Mouse (Mus musculus) intestine, embryonic 15.5 days (tissue): ENCODE results near the gene Ube2e2. TPM values are rescaled to one million over a fixed set of nuclear protein-coding genes. Genes with fewer than 3 reads are reported as not detected.
"Not testable (repeated sequence)": the region's sequence is repeated elsewhere in the genome, so short reads cannot be mapped to it uniquely, and the experiment has no call there.

Experiments used
- ATAC-seq: fragments of 200-750 bp; cut with Nextera tagmentation; 2 replicates; pipeline ENCODE4 v1.8.0; 2017; ENCODE audit warnings: moderate TSS enrichment, moderate library complexity
- H3K27ac ChIP-seq: fragments of 300-500 bp; sonication (generic); 2 replicates; pipeline ENCODE4 v1.5.1; 2015; ENCODE audit warnings: mild to moderate bottlenecking, inconsistent platforms
- H3K27me3 ChIP-seq: fragments of 300-500 bp; sonication (generic); replicated peaks from 2 replicates; pipeline ENCODE4 v1.6.1; 2015; ENCODE audit warnings: inconsistent platforms
- H3K36me3 ChIP-seq: fragments of 300-500 bp; sonication (generic); 2 replicates; pipeline ENCODE4 v1.6.1; 2015; ENCODE audit warnings: inconsistent platforms
- H3K4me1 ChIP-seq: fragments of 300-500 bp; sonication (generic); replicated peaks from 2 replicates; pipeline ENCODE4 v1.6.1; 2015; ENCODE audit warnings: inconsistent platforms
- H3K4me2 ChIP-seq: fragments of 300-500 bp; sonication (generic); replicated peaks from 2 replicates; pipeline ENCODE4 v1.6.1; 2015; ENCODE audit warnings: mild to moderate bottlenecking, inconsistent platforms
- H3K4me3 ChIP-seq: fragments of 300-500 bp; sonication (generic); replicated peaks from 2 replicates; pipeline ENCODE4 v1.5.1; 2015; ENCODE audit warnings: inconsistent platforms
- H3K9ac ChIP-seq: fragments of 300-500 bp; sonication (generic); 2 replicates; pipeline ENCODE4 v1.6.1; 2015; ENCODE audit warnings: inconsistent platforms
- H3K9me3 ChIP-seq: fragments of 300-500 bp; sonication (generic); 2 replicates; pipeline ENCODE4 v1.6.1; 2016; ENCODE audit warnings: inconsistent platforms
- WGBS: fragments of 180-500 bp; shearing (Covaris S2); methylation state at CpG from one replicate; pipeline ENCODE4 v1.1.7; 2015; 5-methylcytosine and 5-hydroxymethylcytosine counted together
- polyA plus RNA-seq: library from polyadenylated mRNA; unstranded; fragments of >200 nt; fragmentation: Nextera tagmentation; extraction: Ambion mirVana; gene quantifications from 2 replicates; pipeline ENCODE4 v1.2.1, GENCODE M21; 2015

Ube2e2 gene
- polyA plus RNA-seq, 1 experiment from 2014 or later, result 51.7 TPM

DNA sequence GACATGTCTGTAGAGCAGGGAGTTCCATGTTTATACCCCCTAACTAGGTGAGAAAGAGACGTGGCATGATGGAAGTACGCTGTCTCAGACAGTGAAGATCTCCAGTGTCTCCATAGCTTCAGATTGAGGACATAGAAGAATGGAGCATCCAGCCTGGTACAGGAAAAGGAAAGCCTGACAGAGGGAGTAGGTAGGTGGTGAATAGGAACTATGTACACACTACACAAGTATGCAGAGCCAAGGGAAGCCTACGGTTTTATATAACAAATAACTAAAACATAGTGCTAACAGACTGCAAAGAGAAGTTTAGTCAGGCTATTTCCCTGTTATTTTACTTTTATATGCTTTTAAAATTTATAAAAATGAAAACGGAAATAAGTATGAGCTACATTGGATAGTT, 312.3 kb downstream of the Ube2e2 start:
- H3K27ac ChIP-seq, result no peak overlapping the region
- H3K9ac ChIP-seq, result no peak overlapping the region
- H3K4me2 ChIP-seq, result no peak overlapping the region
- no peak for ATAC-seq
- H3K4me1 ChIP-seq, result no peaks in the 10 kb centered on the region
- H3K36me3 ChIP-seq, result no peaks in the 10 kb centered on the region
- no peak overlapping the region for H3K4me3 ChIP-seq
- 92% methylated on average over 4 of the region's 4 CpGs for WGBS
- H3K27me3 ChIP-seq, result no peaks in the 10 kb centered on the region
- H3K9me3 ChIP-seq, result no peaks in the 10 kb centered on the region

DNA sequence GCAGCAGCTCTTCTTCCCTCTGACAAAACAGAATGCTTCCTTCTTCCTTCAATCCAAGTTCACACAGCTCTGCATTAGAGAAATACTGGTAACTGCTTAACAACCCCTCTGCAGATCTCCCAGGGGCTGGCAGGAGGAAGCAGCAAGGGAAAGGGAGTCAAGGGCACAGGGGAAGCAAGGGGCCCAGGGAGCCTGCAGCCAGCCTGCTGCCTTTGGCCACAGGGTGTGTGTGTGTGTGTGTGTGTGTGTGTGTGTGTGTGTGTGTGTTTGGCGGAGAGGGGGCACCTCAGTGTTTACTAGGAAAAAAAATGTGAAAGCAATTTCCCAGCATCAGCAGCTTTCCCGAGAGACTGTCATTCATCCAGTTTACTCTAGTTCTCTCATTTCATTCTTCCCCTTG, 319.3 kb downstream of the Ube2e2 start:
- Histone ChIP-seq H3K4me1 (no peaks in the 10 kb centered on the region), H3K9ac (no peak overlapping the region), H3K4me3 (no peak overlapping the region), H3K27ac (no peak overlapping the region), H3K36me3 (no peaks in the 10 kb centered on the region), H3K4me2 (no peak overlapping the region), H3K9me3 (no peaks in the 10 kb centered on the region), H3K27me3 (no peaks in the 10 kb centered on the region)
- ATAC-seq, result peak; percentile 34; the same call in 1 of the 2 replicates
- WGBS, result 70% methylated on average over 2 of the region's 2 CpGs

DNA sequence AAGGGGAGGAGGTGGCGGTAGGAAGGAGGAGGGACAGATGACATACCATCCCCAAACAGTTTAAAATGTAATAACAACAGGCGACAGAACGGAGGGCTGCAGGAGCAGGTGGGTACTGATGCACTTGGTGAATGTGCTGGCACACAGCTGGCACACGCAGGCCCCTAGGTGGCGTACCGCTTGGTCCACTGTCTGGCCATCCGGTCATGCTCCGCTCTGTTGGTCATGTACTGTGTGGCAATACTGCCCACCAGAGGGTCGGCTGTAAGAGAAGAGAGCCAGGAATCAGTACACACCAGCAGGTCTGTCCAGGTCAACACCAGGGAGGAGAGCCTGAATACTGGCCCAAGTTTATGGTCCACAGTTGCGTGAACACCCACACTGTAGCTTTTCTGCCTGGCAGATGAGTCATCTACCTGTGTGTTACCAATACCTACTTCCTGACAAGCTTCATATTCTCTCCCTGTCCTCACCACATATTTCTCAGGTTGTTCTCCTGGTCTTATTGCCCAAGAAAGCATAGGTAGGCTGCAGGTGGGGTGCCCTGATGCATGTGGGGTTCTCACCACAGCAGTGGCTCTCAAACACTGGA, 319.8 kb downstream of the Ube2e2 start:
- Histone ChIP-seq H3K9ac (no peak overlapping the region), H3K4me2 (no peak overlapping the region), H3K27me3 (no peaks in the 10 kb centered on the region), H3K9me3 (no peaks in the 10 kb centered on the region), H3K27ac (no peak overlapping the region), H3K4me1 (no peaks in the 10 kb centered on the region), H3K4me3 (no peak overlapping the region), H3K36me3 (no peaks in the 10 kb centered on the region)
- 87% methylated on average over 10 of the region's 10 CpGs for WGBS
- ATAC-seq, result peak; percentile 65

DNA sequence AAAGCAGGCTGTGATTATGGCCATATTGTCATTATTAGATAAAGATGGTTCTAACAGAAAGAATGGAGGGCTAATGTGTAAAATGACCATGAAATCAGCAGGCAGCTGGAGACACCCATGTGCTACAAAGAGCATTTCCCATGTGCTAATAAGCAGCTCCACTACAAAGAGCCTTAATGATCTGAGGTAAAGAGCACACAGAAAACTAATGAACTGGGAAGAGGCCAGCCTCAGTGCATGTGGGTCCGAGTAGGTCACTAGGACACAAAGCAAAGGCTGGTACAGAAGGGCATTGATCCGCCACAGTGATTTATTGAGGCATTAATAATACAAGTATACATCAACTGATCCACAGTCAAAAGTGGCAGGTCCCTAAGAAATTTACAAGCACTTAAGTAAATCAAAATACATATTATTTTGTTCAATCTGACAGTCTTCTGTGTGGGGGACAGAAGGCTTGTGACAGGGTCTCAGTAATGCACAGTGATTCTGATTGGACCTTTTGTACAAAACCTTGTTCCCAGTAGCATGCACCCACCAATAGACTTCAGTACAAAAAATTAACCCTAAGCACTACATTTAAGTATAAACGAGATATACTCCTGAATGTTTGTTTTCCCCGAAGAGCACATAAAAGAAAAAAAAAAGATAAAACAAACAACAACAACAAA, 320.6 kb downstream of the Ube2e2 start:
- no peak for ATAC-seq
- H3K9ac ChIP-seq, result no peak overlapping the region
- 73% methylated on average over 4 of the region's 4 CpGs for WGBS
- no peaks in the 10 kb centered on the region for H3K27me3 ChIP-seq
- no peak overlapping the region for H3K27ac ChIP-seq
- H3K4me1 ChIP-seq, result no peaks in the 10 kb centered on the region
- no peaks in the 10 kb centered on the region for H3K36me3 ChIP-seq
- H3K4me3 ChIP-seq, result no peak overlapping the region
- no peaks in the 10 kb centered on the region for H3K9me3 ChIP-seq
- H3K4me2 ChIP-seq, result no peak overlapping the region

- ATAC-seq, result no peak
- Histone ChIP-seq H3K27me3 (no peaks in the 10 kb centered on the region), H3K9me3 (no peaks in the 10 kb centered on the region), H3K4me1 (no peaks in the 10 kb centered on the region), H3K9ac (no peak overlapping the region), H3K27ac (no peak overlapping the region), H3K4me2 (no peak overlapping the region), H3K36me3 (no peaks in the 10 kb centered on the region), H3K4me3 (no peak overlapping the region)
- WGBS, result 61% methylated on average over 4 of the region's 4 CpGs
Measured at GRCm38 (mm10) chr14:18572852-18573251, 321.2 kb downstream of the Ube2e2 start.

- no peak overlapping the region for H3K4me3 ChIP-seq
- H3K27me3 ChIP-seq, result no peaks in the 10 kb centered on the region
- no peaks in the 10 kb centered on the region for H3K9me3 ChIP-seq
- H3K4me1 ChIP-seq, result no peaks in the 10 kb centered on the region
- no peak overlapping the region for H3K27ac ChIP-seq
- ATAC-seq, result no peak
- H3K4me2 ChIP-seq, result no peak overlapping the region
- no peaks in the 10 kb centered on the region for H3K36me3 ChIP-seq
- no peak overlapping the region for H3K9ac ChIP-seq
Measured at GRCm38 (mm10) chr14:18569615-18570014, 324.5 kb downstream of the Ube2e2 start.

DNA sequence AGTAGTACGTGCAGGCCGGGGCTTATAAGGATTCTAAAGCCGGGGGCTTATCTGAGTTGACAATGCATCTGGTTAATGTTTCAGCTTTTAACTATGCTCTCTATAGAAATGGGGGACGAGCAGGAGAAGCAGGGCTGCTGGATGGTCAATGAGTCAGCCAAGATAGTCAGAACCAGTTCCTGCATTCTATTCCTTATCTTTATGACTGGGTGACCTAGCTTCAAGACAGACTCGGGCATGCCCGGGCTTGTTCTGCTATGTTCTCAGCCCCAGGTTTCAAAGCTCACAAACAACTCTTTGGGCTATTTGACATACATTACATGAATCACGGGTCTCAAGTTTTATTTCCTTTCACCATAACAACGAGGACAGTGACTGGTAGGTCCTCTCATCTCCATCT, 329.1 kb downstream of the Ube2e2 start:
- peak; percentile 87 for ATAC-seq
- not testable (repeated sequence) for H3K4me3 ChIP-seq, H3K36me3 ChIP-seq, H3K9me3 ChIP-seq, H3K4me1 ChIP-seq, H3K4me2 ChIP-seq, H3K27me3 ChIP-seq, H3K9ac ChIP-seq, H3K27ac ChIP-seq
- 46% methylated on average over 8 of the region's 8 CpGs for WGBS

DNA sequence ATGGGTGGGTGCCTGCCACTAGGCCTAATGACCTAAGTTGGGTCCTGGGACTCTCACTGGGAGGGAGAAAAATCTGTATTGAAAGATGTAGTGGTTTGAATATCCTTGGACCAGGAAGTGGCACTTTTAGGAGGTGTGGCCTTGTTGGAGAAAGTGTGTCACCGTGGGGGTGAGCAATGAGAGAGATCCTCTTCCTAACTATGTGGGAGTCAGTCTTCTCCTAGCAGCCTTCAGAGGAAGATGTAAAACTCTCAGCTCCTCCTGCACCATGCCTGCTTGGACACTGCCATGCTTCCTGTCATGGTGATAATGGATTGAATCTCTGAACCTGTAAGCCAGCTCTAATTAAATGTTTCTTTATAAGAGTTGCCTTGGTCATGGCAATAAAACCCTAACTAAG, 338.8 kb downstream of the Ube2e2 start:
- Histone ChIP-seq H3K9me3 (no peaks in the 10 kb centered on the region), H3K9ac (no peak overlapping the region), H3K36me3 (no peaks in the 10 kb centered on the region), H3K4me2 (no peak overlapping the region), H3K4me1 (no peaks in the 10 kb centered on the region), H3K4me3 (no peak overlapping the region), H3K27ac (no peak overlapping the region), H3K27me3 (no peaks in the 10 kb centered on the region)
- WGBS, result 44% methylated on average over 1 of the region's 1 CpGs
- ATAC-seq, result no peak

DNA sequence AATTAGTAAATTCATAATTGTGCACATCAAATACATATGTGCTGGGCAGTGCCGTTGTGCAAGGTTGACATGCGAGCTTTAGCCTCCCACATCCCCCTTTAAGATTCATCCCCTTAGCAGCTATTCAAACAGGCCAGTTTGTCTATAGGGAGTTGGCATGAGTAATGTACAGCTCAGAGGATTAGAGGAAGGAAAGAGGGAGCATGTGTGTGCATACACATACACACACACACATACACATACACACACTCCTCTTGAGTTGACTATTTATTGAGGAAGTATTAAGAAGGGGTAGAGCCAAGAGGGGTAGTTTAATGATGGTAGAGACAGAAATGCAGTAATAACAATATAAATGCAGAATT, 339.5 kb downstream of the Ube2e2 start:
- ATAC-seq, result no peak
- Histone ChIP-seq H3K27ac (no peak overlapping the region), H3K36me3 (no peaks in the 10 kb centered on the region), H3K4me2 (no peak overlapping the region), H3K4me3 (no peak overlapping the region), H3K27me3 (no peaks in the 10 kb centered on the region), H3K4me1 (no peaks in the 10 kb centered on the region), H3K9me3 (no peaks in the 10 kb centered on the region), H3K9ac (no peak overlapping the region)
- 84% methylated on average over 2 of the region's 2 CpGs for WGBS

DNA sequence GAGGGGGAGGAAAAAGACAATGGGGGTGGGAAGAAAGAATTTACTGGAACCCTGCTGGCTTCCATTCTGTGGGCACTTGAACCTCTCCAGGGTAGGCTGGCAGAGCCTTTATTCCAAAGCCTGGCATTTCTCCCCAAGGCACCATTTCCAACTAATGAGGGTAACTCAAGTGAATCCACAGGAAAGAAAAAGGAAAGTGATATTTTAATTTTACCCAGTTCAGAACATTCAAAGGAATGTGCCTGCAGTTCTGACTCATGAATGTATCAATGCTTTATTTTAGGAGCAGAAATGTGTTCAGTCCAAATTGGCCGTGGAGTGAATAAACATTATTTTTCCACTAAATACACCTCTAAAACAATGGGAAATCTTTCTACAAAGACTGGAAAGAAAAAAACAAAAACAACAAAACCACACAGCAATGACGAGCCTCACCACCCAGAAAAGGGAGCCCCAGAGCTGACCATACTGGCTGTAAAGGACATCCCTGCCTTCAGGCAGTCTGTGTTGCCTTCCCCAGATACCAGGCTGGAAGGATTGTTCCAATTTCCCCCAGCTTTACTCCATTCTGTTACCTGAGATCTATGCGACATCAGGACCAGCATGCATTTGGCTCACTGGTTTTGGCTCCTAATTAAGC, 340.0 kb downstream of the Ube2e2 start:
- Histone ChIP-seq H3K9ac (no peak overlapping the region), H3K4me1 (no peaks in the 10 kb centered on the region), H3K4me3 (no peak overlapping the region), H3K27me3 (no peaks in the 10 kb centered on the region), H3K36me3 (no peaks in the 10 kb centered on the region), H3K4me2 (no peak overlapping the region), H3K9me3 (no peaks in the 10 kb centered on the region), H3K27ac (no peak overlapping the region)
- no peak for ATAC-seq
- 77% methylated on average over 3 of the region's 3 CpGs for WGBS

- Histone ChIP-seq H3K4me1 (no peaks in the 10 kb centered on the region), H3K9ac (no peak overlapping the region), H3K27ac (no peak overlapping the region), H3K27me3 (no peaks in the 10 kb centered on the region), H3K4me2 (no peak overlapping the region), H3K4me3 (no peak overlapping the region), H3K9me3 (no peaks in the 10 kb centered on the region), H3K36me3 (no peaks in the 10 kb centered on the region)
- no peak for ATAC-seq
- WGBS, result 46% methylated on average over 5 of the region's 5 CpGs
Measured at GRCm38 (mm10) chr14:18547541-18547940, 346.5 kb downstream of the Ube2e2 start.

DNA sequence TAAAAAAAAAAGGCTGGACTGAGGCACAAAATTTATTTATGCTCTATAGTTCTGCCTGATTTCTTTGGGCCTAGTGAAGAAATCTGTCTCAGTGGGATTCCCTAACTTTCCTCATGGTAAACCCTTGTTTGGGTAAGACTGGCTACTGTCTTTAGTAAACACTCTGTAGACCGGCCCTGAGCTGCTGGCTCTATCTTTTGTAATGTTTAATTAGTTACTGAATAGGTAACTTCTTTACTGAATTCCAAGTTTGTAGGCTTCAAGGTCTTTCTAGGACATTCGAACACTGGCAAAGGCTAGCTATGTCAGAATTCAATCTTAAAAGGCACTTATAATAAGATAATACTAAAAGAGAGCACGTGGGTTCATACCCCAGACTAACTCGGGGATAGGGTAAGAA, 355.0 kb downstream of the Ube2e2 start:
- H3K27me3 ChIP-seq, H3K27ac ChIP-seq, H3K4me2 ChIP-seq, H3K4me1 ChIP-seq, H3K9me3 ChIP-seq, H3K4me3 ChIP-seq, H3K36me3 ChIP-seq, ATAC-seq, H3K9ac ChIP-seq: not testable (repeated sequence)
- WGBS, result 76% methylated on average over 4 of the region's 4 CpGs

DNA sequence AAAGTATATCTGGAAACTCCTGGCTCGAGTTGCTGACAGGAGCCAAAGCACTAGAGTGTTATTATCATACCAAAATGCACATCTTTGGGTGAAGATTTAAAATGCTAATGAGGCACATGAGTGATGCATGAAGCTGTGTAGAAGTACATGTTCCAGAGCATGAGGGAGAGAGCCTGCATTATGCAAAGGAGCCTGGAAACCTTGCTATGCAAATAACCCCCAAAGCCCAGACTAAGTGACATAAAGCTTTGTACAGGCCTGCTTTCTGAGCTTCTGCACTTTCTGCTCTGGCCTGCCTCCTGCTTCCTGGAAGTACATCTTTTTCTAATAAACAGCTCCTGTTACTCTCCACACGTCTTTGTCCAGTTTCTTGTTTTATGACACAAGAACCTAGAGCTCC, 363.2 kb downstream of the Ube2e2 start:
- Histone ChIP-seq H3K9me3 (no peaks in the 10 kb centered on the region), H3K9ac (no peak overlapping the region), H3K27me3 (no peaks in the 10 kb centered on the region), H3K4me3 (no peak overlapping the region), H3K4me1 (no peaks in the 10 kb centered on the region), H3K36me3 (no peaks in the 10 kb centered on the region), H3K27ac (no peak overlapping the region), H3K4me2 (no peak overlapping the region)
- WGBS, result 51% methylated on average over 2 of the region's 2 CpGs
- ATAC-seq, result no peak
